Mouse (Mus musculus) spleen, adult 2 months (tissue): ENCODE measurements around the gene Ndst2.

Source experiments
- CTCF ChIP-seq: fragments of 200-500 bp; IDR thresholded peaks from 2 replicates; pipeline ENCODE4 v1.5.1; 2011; ENCODE audit warnings: mild to moderate bottlenecking, inconsistent platforms; ENCODE audit not compliant: insufficient read depth, insufficient read length, insufficient replicate concordance; ENCODE audit errors: extremely low read depth
- POLR2A ChIP-seq: fragments of 200-500 bp; IDR thresholded peaks from 2 replicates; pipeline ENCODE4 v1.6.1; 2011; ENCODE audit warnings: low read depth, low read length, inconsistent platforms

GRCm38 (mm10) chr14:20782860-20783259 is 48.5 kb upstream of the Ndst2 start:
- TF ChIP-seq CTCF (no peak), POLR2A (no peak)
